Mouse (Mus musculus): ENCODE data around the gene Rab6b. TPM values are rescaled to one million over a fixed set of nuclear protein-coding genes. Genes with fewer than 3 reads are reported as not detected.

Gene Rab6b
- polyA plus RNA-seq, 1 experiment from 2014 or later: 43.8 TPM

DNA sequence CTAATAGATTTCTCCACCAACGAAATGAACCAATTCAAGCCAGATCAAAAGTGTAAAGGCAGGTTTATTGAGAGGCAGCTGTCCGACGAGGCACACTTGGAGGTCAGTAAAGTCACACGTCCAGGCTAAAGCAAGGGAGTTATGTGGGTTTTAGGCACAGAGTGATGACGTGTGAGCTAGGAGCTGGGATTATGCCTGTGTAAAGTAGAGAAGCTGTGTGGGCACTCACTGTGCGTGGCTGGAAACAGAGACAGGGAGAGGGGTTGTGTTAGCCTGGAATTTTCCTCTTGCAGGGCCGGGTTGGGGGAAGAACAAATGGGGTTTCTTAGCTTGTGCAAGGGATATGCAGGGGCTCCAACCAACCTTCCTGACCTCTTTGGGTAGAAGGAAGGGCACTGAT is 57.2 kb downstream of the Rab6b start:
- no peak for ATAC-seq
- no peak for TF ChIP-seq CTCF (IDR thresholded peaks at IDR 0.05)
- no peak for DNase-seq (ENCODE audit: low read depth, low spot score)
- ChIA-PET POLR2A (no interaction called here), CTCF (interaction anchor here (0.9 to 1.4 kb wide), 2 partner anchors 24 to 34 kb away, joined by 3 read pairs; no protein-coding TSS in a partner anchor)
- in situ Hi-C loops (cut with MboI; ENCODE audit: low pct_unique_long_range_greater_than_20kb): no loop called here
- no peaks in the 10 kb centered on the region for H3K27me3 ChIP-seq

- in situ Hi-C loops (cut with MboI; ENCODE audit: low pct_unique_long_range_greater_than_20kb): no loop called here
- DNase-seq (ENCODE audit: low read depth, low spot score) (no peak), ATAC-seq (peak; percentile 54)
- no peak for TF ChIP-seq CTCF (IDR thresholded peaks at IDR 0.05)
- ChIA-PET POLR2A (interaction anchor here (0.6 kb wide), 1 partner anchor 71 kb away, joined by 3 read pairs; no protein-coding TSS in a partner anchor), CTCF (interaction anchor here (0.7 kb wide), 1 partner anchor 15 kb away, joined by 3 read pairs; no protein-coding TSS in a partner anchor)
- no peaks in the 10 kb centered on the region for H3K27me3 ChIP-seq
Measured at GRCm38 (mm10) chr9:103174771-103175519, 63.4 kb downstream of the Rab6b start.

DNA sequence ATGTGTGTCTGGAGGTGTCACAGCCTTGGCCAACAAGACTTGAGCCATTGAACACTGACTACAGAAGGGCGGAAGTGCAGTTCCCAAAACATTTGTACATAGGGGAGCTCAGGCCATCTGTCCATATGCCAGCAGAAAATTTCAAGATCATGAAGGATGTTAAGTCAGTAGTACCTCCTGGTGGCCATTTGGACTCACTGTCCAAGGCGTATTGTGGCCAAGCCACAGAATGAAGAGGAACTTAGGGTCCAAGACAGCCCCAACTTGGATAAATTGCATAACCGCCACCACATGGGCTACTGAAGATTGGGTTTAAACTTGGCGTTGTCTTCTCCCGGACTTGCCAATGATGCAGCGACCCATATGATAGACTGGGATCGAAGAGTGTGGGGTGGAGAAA is 64.1 kb downstream of the Rab6b start:
- H3K27me3 ChIP-seq: no peaks in the 10 kb centered on the region
- DNase-seq (ENCODE audit: low read depth, low spot score): no peak
- CTCF ChIA-PET: no interaction called here
- no peak for TF ChIP-seq CTCF (IDR thresholded peaks at IDR 0.05)
- POLR2A ChIA-PET: interaction anchor here (0.6 kb wide), 1 partner anchor 72 kb away, joined by 3 read pairs; no protein-coding TSS in a partner anchor
- in situ Hi-C loops (cut with MboI; ENCODE audit: low pct_unique_long_range_greater_than_20kb): no loop called here
- no peak for ATAC-seq

DNA sequence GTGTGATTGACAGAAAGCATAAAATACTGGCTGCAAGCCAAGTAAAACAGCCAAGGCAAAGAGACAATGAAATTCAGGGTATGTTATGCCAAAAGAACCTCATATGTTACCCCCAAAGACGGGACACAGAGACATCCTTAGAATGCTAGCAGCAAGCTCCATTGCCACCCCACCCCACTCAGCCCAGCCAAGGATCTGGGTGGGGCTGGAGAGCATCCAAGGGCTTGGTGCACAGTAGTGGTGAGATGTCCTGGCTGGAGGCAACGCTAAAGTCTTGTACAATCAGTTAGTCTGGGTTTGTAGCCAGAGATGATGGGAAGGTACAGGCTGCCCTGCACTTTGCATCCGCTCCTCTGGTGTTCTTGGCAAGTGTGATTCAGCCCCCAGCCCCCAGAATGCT is 68.7 kb downstream of the Rab6b start:
- no peaks in the 10 kb centered on the region for H3K27me3 ChIP-seq
- in situ Hi-C loops (cut with MboI; ENCODE audit: low pct_unique_long_range_greater_than_20kb): no loop called here
- ChIA-PET CTCF (no interaction called here), POLR2A (no interaction called here)
- ATAC-seq (no peak), DNase-seq (ENCODE audit: low read depth, low spot score) (no peak)
- no peak for TF ChIP-seq CTCF (IDR thresholded peaks at IDR 0.05)

DNA sequence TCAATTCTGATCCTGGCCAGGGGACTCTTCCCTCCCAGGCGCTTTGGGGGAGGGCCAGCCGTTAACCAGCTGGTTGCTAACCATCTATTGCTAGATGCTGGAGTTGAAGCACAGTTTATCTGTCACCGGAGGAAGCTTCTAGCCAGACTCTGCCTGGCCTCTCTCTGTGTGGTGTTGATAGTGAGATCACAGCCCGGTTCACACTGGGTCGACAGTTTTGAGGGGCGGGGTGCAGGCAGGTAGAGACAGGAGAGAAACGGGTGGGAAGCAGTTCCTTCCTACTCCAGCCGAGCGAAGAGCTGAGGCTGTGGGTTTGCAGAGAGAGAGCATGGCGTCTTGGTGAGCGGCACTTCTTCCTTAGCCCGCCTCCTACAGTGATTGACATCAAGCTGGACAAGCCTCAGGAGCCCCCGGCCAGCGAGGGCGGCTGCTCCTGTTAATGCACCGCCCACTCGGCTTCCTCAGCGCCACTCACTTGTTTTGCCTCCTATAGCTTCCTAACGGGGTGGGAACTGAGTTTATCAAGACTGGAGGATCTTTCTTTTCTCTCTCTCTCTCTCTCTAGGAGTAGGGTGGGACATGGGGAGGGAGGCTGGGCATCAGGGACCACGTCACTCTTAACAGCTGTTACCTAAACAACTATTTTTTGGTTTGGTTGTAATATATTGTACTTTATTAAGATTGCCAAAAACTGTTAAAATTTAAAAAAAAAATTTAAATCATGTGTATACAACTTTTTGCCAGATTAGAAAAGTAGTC is 69.4 kb downstream of the Rab6b start:
- in situ Hi-C loops (cut with MboI; ENCODE audit: low pct_unique_long_range_greater_than_20kb): no loop called here
- ChIA-PET CTCF (no interaction called here), POLR2A (no interaction called here)
- ATAC-seq (no peak), DNase-seq (ENCODE audit: low read depth, low spot score) (no peak)
- no peaks in the 10 kb centered on the region for H3K27me3 ChIP-seq
- no peak for TF ChIP-seq CTCF (IDR thresholded peaks at IDR 0.05)

GRCm38 (mm10) chr9:103181886-103182285 is 70.3 kb downstream of the Rab6b start:
- CTCF ChIA-PET: no interaction called here
- in situ Hi-C loops (cut with MboI; ENCODE audit: low pct_unique_long_range_greater_than_20kb): no loop called here

DNA sequence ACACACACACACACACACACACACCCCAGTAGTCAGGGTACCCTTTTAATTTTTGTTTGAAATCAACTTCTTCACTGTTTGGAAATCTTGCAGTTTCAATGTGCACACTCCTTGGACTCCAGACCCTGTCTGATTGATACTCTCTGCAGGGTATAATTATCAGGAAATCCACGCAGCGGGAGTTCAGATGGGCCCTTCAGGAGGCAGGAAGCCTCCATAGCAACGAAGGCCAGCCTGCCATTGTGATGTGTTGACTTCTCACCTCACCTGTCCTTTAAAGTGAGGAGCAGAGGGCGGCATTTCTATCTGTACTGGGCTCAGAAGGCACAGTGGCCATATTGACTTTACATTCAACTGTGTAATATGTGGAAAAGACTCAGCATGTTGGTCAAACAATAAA is 73.3 kb downstream of the Rab6b start:
- POLR2A ChIA-PET: no interaction called here
- CTCF ChIA-PET: no interaction called here
- no peak for ATAC-seq
- H3K27me3 ChIP-seq: no peaks in the 10 kb centered on the region
- no peak for TF ChIP-seq CTCF (IDR thresholded peaks at IDR 0.05)
- in situ Hi-C loops (cut with MboI; ENCODE audit: low pct_unique_long_range_greater_than_20kb): no loop called here
- DNase-seq (ENCODE audit: low read depth, low spot score): no peak

More at GRCm38 (mm10) chr9:103181886-103182285, 70.3 kb downstream of the Rab6b start:
- POLR2A ChIA-PET: no interaction called here
- ATAC-seq (no peak), DNase-seq (ENCODE audit: low read depth, low spot score) (no peak)
- H3K27me3 ChIP-seq: no peaks in the 10 kb centered on the region
- no peak for TF ChIP-seq CTCF (IDR thresholded peaks at IDR 0.05)

DNA sequence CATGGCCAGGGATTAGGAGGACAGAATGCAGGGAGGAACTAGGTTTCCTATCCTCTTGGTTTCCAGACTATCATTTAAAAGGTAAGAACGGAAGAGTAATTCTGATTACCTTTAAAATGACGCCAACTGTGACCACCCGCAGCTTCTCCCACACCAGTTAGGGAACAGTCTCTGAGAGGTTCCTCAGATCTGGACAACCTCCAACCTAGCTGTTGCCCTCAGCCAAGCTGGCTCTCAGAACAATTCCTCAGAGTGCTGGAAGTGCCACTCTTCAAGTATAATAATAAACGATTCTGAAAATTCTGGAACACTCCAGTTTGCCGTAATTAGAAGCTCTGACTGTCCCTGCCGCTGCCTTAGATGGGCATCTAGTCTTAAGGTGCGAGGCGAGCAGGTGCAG is 74.4 kb downstream of the Rab6b start:
- no peak for DNase-seq (ENCODE audit: low read depth, low spot score)
- no peaks in the 10 kb centered on the region for H3K27me3 ChIP-seq
- TF ChIP-seq CTCF (IDR thresholded peaks at IDR 0.05): no peak
- ChIA-PET CTCF (no interaction called here), POLR2A (no interaction called here)
- no peak for ATAC-seq
- in situ Hi-C loops (cut with MboI; ENCODE audit: low pct_unique_long_range_greater_than_20kb): no loop called here

DNA sequence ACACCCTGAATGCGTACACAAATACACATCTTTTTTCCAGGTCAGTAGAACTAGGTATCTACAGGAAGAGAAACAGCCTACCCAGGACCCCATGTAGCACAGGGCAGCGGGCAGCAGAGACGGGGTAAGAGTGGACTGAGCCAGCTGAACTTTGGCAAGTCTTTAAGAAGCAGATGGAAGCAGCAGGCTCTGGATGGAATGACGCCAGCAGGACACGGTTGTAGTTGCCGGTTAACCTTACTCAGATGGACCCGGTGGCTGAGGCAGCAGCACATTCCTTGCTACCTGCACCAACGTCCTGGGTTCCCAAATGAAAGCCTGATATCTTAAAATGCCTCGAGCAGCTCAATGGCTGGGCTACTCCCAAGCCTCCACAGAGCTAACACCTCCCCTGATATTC is 75.2 kb downstream of the Rab6b start:
- no peak for TF ChIP-seq CTCF (IDR thresholded peaks at IDR 0.05)
- ATAC-seq (no peak), DNase-seq (ENCODE audit: low read depth, low spot score) (no peak)
- in situ Hi-C loops (cut with MboI; ENCODE audit: low pct_unique_long_range_greater_than_20kb): no loop called here
- no peaks in the 10 kb centered on the region for H3K27me3 ChIP-seq
- CTCF ChIA-PET: interaction anchor here (1.3 kb wide), 1 partner anchor 9 kb away, joined by 4 read pairs; no protein-coding TSS in a partner anchor
- POLR2A ChIA-PET: interaction anchor here (1.0 kb wide), 1 partner anchor 9 kb away, joined by 3 read pairs; no protein-coding TSS in a partner anchor

DNA sequence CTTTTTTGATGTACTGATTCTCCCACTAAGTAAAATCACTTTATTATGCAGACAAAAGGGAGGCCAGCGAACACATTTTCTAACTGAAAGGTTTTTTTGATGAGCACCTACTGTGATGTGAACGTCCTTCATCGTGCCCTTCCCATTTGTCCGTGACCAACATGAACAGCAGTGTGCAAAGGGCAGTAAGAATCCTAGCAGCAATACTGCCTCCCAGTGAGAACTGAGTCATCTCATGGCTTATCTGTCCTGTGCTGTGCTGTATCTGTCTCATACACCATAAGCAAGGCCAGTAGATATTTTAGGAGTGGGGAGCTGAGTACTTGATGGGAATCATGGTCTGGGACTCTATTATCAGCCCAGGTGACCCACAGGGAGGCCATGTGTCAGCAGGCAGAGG is 76.8 kb downstream of the Rab6b start:
- ATAC-seq: no peak
- ChIA-PET POLR2A (no interaction called here), CTCF (interaction anchor here (1.3 kb wide), 1 partner anchor 12 kb away, joined by 3 read pairs; no protein-coding TSS in a partner anchor)
- in situ Hi-C loops (cut with MboI; ENCODE audit: low pct_unique_long_range_greater_than_20kb): no loop called here
- no peak for DNase-seq (ENCODE audit: low read depth, low spot score)
- H3K27me3 ChIP-seq: no peaks in the 10 kb centered on the region
- no peak for TF ChIP-seq CTCF (IDR thresholded peaks at IDR 0.05)
